Mouse (Mus musculus): Measurements from ENCODE around the gene Syf2. TPM values are rescaled to one million over a fixed set of nuclear protein-coding genes. Genes with fewer than 3 reads are reported as not detected.

Gene Syf2
- polyA plus RNA-seq, 1 experiment from 2014 or later, result 76.5 TPM

- no peaks in the 10 kb centered on the region; the same call in 1 of the 2 replicates for H3K27me3 ChIP-seq
- H3K9ac ChIP-seq (replicated peaks), result no peak overlapping the region
- H3K4me3 ChIP-seq, result no peak overlapping the region
- no peak overlapping the region for H3K4me2 ChIP-seq (replicated peaks)
- WGBS, result 73% methylated on average over 3 of the region's 3 CpGs
- no peak overlapping the region for H3K27ac ChIP-seq (replicated peaks)
- peaks cover 6% of the 10 kb centered on the region; the same call in 1 of the 2 replicates for H3K4me1 ChIP-seq
- H3K36me3 ChIP-seq, result no peaks in the 10 kb centered on the region
- no peaks in the 10 kb centered on the region for H3K9me3 ChIP-seq
- ATAC-seq (ENCODE audit: low FRiP score, low read depth), result no peak
Observed at GRCm38 (mm10) chr4:134984555-134984954, 53.9 kb downstream of the Syf2 start.

DNA sequence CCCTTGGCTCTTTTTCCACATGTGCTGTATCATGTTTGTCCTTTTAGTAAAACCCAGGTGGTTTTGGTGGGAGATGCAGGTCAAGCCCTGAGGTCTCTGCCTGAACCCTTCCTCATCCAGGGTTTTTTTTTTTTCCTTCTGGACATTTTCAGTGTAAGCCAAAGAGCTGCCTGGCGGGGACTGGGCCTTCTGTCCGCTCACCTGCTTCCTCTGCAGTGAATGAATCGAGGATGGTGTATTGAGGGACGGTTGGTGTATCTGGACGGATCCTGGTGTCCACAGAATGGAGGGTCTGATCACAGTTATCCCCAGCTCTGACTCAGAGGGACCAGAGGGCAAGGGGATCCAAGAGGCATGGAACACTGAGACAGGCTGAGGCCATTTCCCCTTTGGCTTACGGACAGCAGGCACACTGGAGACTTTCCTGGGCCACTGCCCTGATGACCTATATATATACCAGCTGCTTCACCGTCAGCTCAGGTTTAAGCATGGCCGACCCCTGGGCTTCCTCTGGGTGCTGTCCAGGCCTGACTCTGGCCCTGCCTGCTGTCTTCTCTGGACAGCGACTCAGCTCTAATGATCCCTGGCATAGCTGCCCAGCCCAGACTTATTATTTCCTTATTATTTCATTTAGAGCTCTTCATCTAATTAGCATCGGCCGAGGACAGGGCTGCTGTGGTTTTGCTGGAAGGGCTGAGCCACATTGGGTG lies 55.1 kb downstream of the Syf2 start:
- no peaks in the 10 kb centered on the region for H3K9me3 ChIP-seq
- no peaks in the 10 kb centered on the region; the same call in 1 of the 2 replicates for H3K27me3 ChIP-seq
- H3K36me3 ChIP-seq, result no peaks in the 10 kb centered on the region
- H3K27ac ChIP-seq (replicated peaks), result no peak overlapping the region
- no peak overlapping the region for H3K9ac ChIP-seq (replicated peaks)
- ATAC-seq (ENCODE audit: low FRiP score, low read depth), result no peak
- peaks cover 10% of the 10 kb centered on the region; the same call in 1 of the 2 replicates for H3K4me1 ChIP-seq
- no peak overlapping the region for H3K4me2 ChIP-seq (replicated peaks)
- WGBS, result 83% methylated on average over 11 of the region's 11 CpGs
- no peak overlapping the region for H3K4me3 ChIP-seq

GRCm38 (mm10) chr4:134986336-134986635 lies 55.6 kb downstream of the Syf2 start:
- H3K4me1 ChIP-seq, result peaks cover 10% of the 10 kb centered on the region; the same call in 1 of the 2 replicates
- no peaks in the 10 kb centered on the region for H3K36me3 ChIP-seq
- H3K27ac ChIP-seq (replicated peaks), result no peak overlapping the region
- no peak overlapping the region for H3K4me2 ChIP-seq (replicated peaks)
- H3K9me3 ChIP-seq, result no peaks in the 10 kb centered on the region
- 76% methylated on average over 4 of the region's 4 CpGs for WGBS
- no peak for ATAC-seq (ENCODE audit: low FRiP score, low read depth)
- H3K9ac ChIP-seq (replicated peaks), result no peak overlapping the region
- no peak overlapping the region for H3K4me3 ChIP-seq
- no peaks in the 10 kb centered on the region; the same call in 1 of the 2 replicates for H3K27me3 ChIP-seq

DNA sequence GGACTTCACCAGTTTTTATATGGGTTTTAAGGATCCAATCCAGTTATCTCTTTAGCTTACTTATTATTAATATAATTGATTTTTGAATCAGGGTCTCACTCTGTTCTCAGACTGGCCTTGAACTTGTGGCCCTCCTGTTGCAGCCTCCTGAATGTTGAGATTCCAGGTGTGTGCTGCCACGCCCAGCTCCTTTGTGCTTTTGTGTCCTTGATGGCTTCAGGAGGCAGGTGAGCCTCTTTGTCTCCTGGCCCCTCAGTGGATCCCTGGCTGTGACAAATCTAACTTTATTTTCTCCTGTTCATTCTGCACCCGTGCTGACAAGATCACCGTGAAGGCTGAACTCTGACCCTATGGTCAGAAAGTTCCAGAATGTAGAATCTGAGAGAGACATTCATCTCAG lies 56.3 kb downstream of the Syf2 start:
- Histone ChIP-seq H3K27me3 (no peaks in the 10 kb centered on the region; the same call in 1 of the 2 replicates), H3K4me2 (replicated peaks) (no peak overlapping the region), H3K9ac (replicated peaks) (no peak overlapping the region), H3K36me3 (no peaks in the 10 kb centered on the region), H3K9me3 (no peaks in the 10 kb centered on the region), H3K27ac (replicated peaks) (no peak overlapping the region), H3K4me3 (no peak overlapping the region), H3K4me1 (peaks cover 10% of the 10 kb centered on the region; the same call in 1 of the 2 replicates)
- WGBS, result 89% methylated on average over 3 of the region's 3 CpGs
- ATAC-seq (ENCODE audit: low FRiP score, low read depth), result no peak

Other genes with a start within 250 kb of the Syf2 start
- gene Man1c1, start 226.6 kb upstream of the Syf2 start, polyA plus RNA-seq (2016; fragmentation: Nextera tagmentation; extraction: Ambion mirVana), result 5.4 and 6.5 TPM in 2 replicates
- 5.7 and 6.0 TPM in 2 replicates for gene Ldlrap1, start 162.9 kb upstream of the Syf2 start, polyA plus RNA-seq (2016; fragmentation: Nextera tagmentation; extraction: Ambion mirVana)
- gene Maco1, start 77.6 kb upstream of the Syf2 start, polyA plus RNA-seq (2016; fragmentation: Nextera tagmentation; extraction: Ambion mirVana), result 84.7 and 95.0 TPM in 2 replicates
- gene Rhd, start 66.4 kb upstream of the Syf2 start, polyA plus RNA-seq (2016; fragmentation: Nextera tagmentation; extraction: Ambion mirVana), result 7.3 and 8.9 TPM in 2 replicates
- gene Tmem50a, start 15.9 kb upstream of the Syf2 start, polyA plus RNA-seq (2016; fragmentation: Nextera tagmentation; extraction: Ambion mirVana), result 164 and 167 TPM in 2 replicates
- gene Rsrp1, start 7.3 kb upstream of the Syf2 start, polyA plus RNA-seq (2016; fragmentation: Nextera tagmentation; extraction: Ambion mirVana), result 525 and 549 TPM in 2 replicates
- 0.05 TPM in 1 of 2 replicates, not detected in the other for gene Runx3, start 189.8 kb downstream of the Syf2 start, polyA plus RNA-seq (2016; fragmentation: Nextera tagmentation; extraction: Ambion mirVana)